Mouse (Mus musculus): ENCODE results near the gene Galntl6.
"Not testable (repeated sequence)": the region's sequence is repeated elsewhere in the genome, so short reads cannot be mapped to it uniquely, and the experiment has no call there.

Gene Galntl6

GRCm38 (mm10) chr8:57837384-57837783 lies 1075.1 kb downstream of the Galntl6 start:
- DNase-seq = no peak

GRCm38 (mm10) chr8:57836981-57837380 lies 1075.5 kb downstream of the Galntl6 start:
- no peak for DNase-seq

- no peak for DNase-seq
These were observed 1076.1 kb downstream of the Galntl6 start for GRCm38 (mm10) chr8:57836201-57836883.

- no peak for DNase-seq
These were observed 1089.3 kb downstream of the Galntl6 start for GRCm38 (mm10) chr8:57823151-57823550.

- no peak for DNase-seq
These were observed 1096.4 kb downstream of the Galntl6 start for GRCm38 (mm10) chr8:57816034-57816433.

GRCm38 (mm10) chr8:57807060-57807459 lies 1105.4 kb downstream of the Galntl6 start:
- DNase-seq = no peak

- DNase-seq = no peak
These were observed 1107.3 kb downstream of the Galntl6 start for GRCm38 (mm10) chr8:57805094-57805493.

GRCm38 (mm10) chr8:57803821-57804220 lies 1108.6 kb downstream of the Galntl6 start:
- DNase-seq = no peak

GRCm38 (mm10) chr8:57801197-57801596 lies 1111.2 kb downstream of the Galntl6 start:
- no peak for DNase-seq

GRCm38 (mm10) chr8:57800327-57800726 lies 1112.1 kb downstream of the Galntl6 start:
- DNase-seq = peak; percentile 29

GRCm38 (mm10) chr8:57799797-57800204 lies 1112.6 kb downstream of the Galntl6 start:
- DNase-seq = peak; percentile 30

- DNase-seq = no peak
These were observed 1119.0 kb downstream of the Galntl6 start for GRCm38 (mm10) chr8:57793455-57793854.

- no peak for DNase-seq
These were observed 1120.2 kb downstream of the Galntl6 start for GRCm38 (mm10) chr8:57792246-57792645.

GRCm38 (mm10) chr8:57791309-57791721 lies 1121.1 kb downstream of the Galntl6 start:
- DNase-seq = no peak

GRCm38 (mm10) chr8:57779551-57779950 lies 1132.9 kb downstream of the Galntl6 start:
- no peak for DNase-seq

- DNase-seq = no peak
These were observed 1134.3 kb downstream of the Galntl6 start for GRCm38 (mm10) chr8:57777988-57778721.

GRCm38 (mm10) chr8:57776723-57777122 lies 1135.7 kb downstream of the Galntl6 start:
- no peak for DNase-seq

- peak; percentile 25 for DNase-seq
These were observed 1139.6 kb downstream of the Galntl6 start for GRCm38 (mm10) chr8:57772732-57773265.

- DNase-seq = no peak
These were observed 1144.9 kb downstream of the Galntl6 start for GRCm38 (mm10) chr8:57767541-57767940.

- DNase-seq = no peak
These were observed 1145.9 kb downstream of the Galntl6 start for GRCm38 (mm10) chr8:57766471-57767065.

GRCm38 (mm10) chr8:57765726-57766351 lies 1146.6 kb downstream of the Galntl6 start:
- no peak for DNase-seq

GRCm38 (mm10) chr8:57765192-57765591 lies 1147.2 kb downstream of the Galntl6 start:
- DNase-seq = no peak

- DNase-seq = not testable (repeated sequence)
These were observed 1149.8 kb downstream of the Galntl6 start for GRCm38 (mm10) chr8:57762622-57763021.
